Mouse (Mus musculus): ENCODE measurements around the gene Btg1. TPM values are rescaled to one million over a fixed set of nuclear protein-coding genes. Genes with fewer than 3 reads are reported as not detected.

Gene Btg1
- polyA plus RNA-seq, 1 experiment, result 42.9 TPM

DNA sequence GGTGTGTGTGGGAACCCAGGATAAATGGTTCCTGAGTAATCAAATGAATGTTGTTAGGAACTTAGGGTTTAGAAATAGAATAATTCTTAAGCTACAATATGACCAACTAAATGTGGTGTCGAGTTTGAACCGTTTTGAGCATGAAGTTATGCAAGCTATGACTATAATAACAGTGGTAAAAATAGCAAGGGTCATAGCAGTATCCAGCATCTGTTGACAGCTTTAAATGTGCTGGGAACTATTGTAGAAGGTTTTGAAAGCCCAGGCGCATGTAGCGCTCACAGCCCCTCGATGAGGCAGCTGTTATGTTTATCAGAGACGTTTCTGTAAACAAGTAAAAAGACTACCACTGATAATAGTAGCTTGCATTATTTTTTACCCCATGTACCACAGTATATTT, 25.9 kb downstream of the Btg1 start:
- 0 out of 2 replicates have a peak, but pooled peaks cover 2% of the 10 kb centered on the region for H3K4me1 ChIP-seq (ENCODE audit: control insufficient read depth, insufficient read depth, low read length)
- H3K4me3 ChIP-seq (replicated peaks; ENCODE audit: extremely low read depth, low read depth, low read length), result no peak overlapping the region
- WGBS, result 47% methylated on average over 6 of the region's 6 CpGs
- DNase-seq, result no peak
- no peak for TF ChIP-seq CTCF (IDR thresholded peaks at IDR 0.05; ENCODE audit: insufficient read depth, low read length)
- no peak for TF ChIP-seq POLR2A (IDR thresholded peaks at IDR 0.05; ENCODE audit: borderline replicate concordance, extremely low read depth, low read depth, low read length)

DNA sequence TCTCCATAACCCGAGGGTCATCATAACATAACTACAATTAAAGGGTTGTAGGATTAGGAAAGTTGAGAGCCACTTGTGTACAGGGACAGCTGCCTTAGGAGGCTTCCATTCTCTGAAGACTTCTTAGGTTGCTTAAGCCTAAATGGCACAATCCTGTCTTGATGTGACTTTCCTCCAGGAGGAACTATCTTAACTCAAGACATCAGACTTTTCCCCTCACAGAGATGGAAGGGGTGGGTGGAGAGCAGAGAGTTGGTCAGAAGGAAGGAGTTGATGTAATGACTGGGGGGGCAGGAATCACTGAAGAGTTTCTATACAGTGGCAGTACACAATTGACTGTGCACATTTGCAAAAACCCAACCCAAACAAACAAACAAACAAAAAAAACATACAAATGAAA, 28.4 kb downstream of the Btg1 start:
- H3K4me3 ChIP-seq (replicated peaks; ENCODE audit: extremely low read depth, low read depth, low read length), result no peak overlapping the region
- TF ChIP-seq CTCF (IDR thresholded peaks at IDR 0.05; ENCODE audit: insufficient read depth, low read length), result no peak
- TF ChIP-seq POLR2A (IDR thresholded peaks at IDR 0.05; ENCODE audit: borderline replicate concordance, extremely low read depth, low read depth, low read length), result no peak
- 80% methylated on average over 1 of the region's 1 CpGs for WGBS
- DNase-seq, result no peak
- H3K4me1 ChIP-seq (ENCODE audit: control insufficient read depth, insufficient read depth, low read length), result 0 out of 2 replicates have a peak, but pooled peaks cover 2% of the 10 kb centered on the region

DNA sequence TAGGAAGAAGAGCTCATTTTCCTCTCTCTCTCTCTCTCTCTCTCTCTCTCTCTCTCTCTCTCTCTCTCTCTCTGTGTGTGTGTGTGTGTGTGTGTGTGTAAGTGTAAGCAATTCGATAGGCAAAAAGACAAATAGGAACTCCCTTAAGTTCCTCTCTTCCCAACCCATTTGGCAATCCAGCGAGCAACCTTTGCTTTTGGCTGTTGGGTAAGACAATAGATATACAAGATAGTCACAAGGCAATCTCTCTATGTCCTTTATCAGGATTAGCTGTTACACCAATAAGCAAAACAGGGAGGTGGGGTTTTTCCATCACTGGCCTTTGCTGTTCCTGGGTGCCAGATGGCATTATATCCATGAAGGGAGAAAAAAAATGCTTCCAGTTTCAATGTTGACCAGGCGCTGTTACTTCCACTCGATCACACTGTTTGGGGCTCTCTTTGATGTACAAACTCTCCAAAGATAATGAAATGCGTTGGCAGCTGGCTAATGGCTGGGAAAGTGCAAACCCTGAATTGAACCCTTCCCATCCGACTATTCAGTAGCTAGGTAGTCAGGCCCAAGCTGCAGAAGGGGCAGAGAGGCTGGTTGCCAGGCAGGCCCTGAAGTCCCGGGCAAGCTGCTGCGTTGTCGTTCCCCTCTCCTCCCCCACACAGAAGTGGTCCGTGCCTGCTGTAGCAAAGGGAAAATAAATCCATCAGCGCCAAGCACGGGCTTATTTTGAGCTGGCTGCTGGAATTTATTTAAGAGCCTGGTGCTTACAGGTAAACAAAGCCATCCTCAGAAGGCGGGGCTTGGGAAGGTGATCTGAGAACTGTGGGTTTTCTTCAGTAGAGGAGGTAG, 29.4 kb downstream of the Btg1 start:
- DNase-seq, result peak; percentile 35
- H3K4me3 ChIP-seq (replicated peaks; ENCODE audit: extremely low read depth, low read depth, low read length), result no peak overlapping the region
- H3K4me1 ChIP-seq (ENCODE audit: control insufficient read depth, insufficient read depth, low read length), result 0 out of 2 replicates have a peak, but pooled peaks cover 2% of the 10 kb centered on the region
- WGBS, result 24% methylated on average over 13 of the region's 13 CpGs
- TF ChIP-seq POLR2A (IDR thresholded peaks at IDR 0.05; ENCODE audit: borderline replicate concordance, extremely low read depth, low read depth, low read length) (no peak), CTCF (IDR thresholded peaks at IDR 0.05; ENCODE audit: insufficient read depth, low read length) (no peak)

DNA sequence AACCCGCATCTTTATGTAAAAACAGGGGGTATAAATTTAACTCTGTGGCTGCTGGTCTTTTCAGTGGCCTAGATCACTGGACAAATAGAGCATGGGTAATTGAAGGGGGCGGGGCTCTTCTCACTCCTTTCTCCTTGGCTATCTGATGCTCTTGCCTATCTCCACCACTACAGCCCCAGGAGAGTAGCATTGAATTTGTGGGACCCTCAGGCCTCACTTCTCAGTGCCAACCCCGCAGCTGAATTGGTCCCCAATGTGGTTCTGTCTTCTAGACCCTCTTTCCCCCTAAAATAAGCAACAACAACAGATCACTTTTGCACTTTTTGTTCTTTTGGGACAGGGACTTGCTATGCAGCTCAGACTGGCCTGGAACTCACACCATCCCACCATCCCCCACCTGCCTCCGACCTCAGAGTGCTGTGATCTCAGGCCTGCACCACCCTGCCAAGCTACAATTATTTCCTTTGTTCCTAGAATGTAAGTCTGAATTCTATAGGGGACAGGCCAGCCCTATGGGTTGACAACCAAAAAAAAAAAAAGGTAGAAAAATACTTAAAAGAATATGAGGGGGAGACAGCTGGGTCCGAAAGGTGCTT, 30.2 kb downstream of the Btg1 start:
- 69% methylated on average over 5 of the region's 5 CpGs for WGBS
- no peak overlapping the region for H3K4me3 ChIP-seq (replicated peaks; ENCODE audit: extremely low read depth, low read depth, low read length)
- H3K4me1 ChIP-seq (ENCODE audit: control insufficient read depth, insufficient read depth, low read length), result 0 out of 2 replicates have a peak, but pooled peaks cover 2% of the 10 kb centered on the region
- TF ChIP-seq POLR2A (IDR thresholded peaks at IDR 0.05; ENCODE audit: borderline replicate concordance, extremely low read depth, low read depth, low read length) (no peak), CTCF (IDR thresholded peaks at IDR 0.05; ENCODE audit: insufficient read depth, low read length) (no peak)
- no peak for DNase-seq

DNA sequence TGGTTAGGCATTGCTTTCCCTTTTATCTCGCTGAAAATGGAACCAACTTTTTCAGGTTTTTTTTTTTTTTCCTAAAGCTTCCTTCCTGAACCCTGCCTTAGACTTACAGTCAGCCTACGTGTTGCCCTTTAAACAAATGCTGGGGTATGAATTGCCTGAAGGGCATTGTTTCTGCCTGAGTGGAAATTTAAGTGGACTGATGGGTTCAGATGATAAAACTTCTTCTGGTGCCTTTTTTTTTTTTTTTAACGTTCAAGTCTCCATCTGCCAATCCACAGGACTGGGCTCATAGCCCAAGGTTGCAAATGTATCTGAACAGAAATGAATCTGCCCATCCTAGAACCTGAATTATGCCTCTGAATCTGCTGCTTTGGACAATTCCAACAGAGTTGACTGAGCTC, 31.4 kb downstream of the Btg1 start:
- WGBS, result 36% methylated on average over 3 of the region's 3 CpGs
- Histone ChIP-seq H3K4me1 (ENCODE audit: control insufficient read depth, insufficient read depth, low read length) (0 out of 2 replicates have a peak, but pooled peaks cover 2% of the 10 kb centered on the region), H3K4me3 (replicated peaks; ENCODE audit: extremely low read depth, low read depth, low read length) (no peak overlapping the region)
- no peak for DNase-seq
- no peak for TF ChIP-seq POLR2A (IDR thresholded peaks at IDR 0.05; ENCODE audit: borderline replicate concordance, extremely low read depth, low read depth, low read length)
- no peak for TF ChIP-seq CTCF (IDR thresholded peaks at IDR 0.05; ENCODE audit: insufficient read depth, low read length)

DNA sequence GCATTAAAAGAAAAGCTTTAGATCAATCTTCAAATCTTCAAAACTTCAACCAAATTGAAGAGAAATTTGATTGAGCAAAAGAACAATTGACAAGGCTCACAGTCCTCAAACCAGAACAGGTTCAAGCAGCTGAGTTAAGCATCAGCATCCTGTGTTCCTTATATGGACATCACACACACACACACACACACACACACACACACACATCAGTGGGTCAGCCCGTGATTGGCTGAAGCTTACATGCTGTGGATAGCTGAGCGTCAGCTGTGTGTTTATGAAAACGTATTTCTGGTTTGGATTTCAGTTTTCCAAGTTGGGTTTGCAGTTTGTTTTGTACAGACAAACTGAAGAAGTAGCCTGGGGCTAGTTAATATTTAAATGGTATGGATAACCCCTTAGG, 32.7 kb downstream of the Btg1 start:
- TF ChIP-seq POLR2A (IDR thresholded peaks at IDR 0.05; ENCODE audit: borderline replicate concordance, extremely low read depth, low read depth, low read length), result no peak
- no peak for TF ChIP-seq CTCF (IDR thresholded peaks at IDR 0.05; ENCODE audit: insufficient read depth, low read length)
- DNase-seq, result no peak
- Histone ChIP-seq H3K4me3 (replicated peaks; ENCODE audit: extremely low read depth, low read depth, low read length) (no peak overlapping the region), H3K4me1 (ENCODE audit: control insufficient read depth, insufficient read depth, low read length) (0 out of 2 replicates have a peak, but pooled peaks cover 2% of the 10 kb centered on the region)
- 88% methylated on average over 3 of the region's 3 CpGs for WGBS

DNA sequence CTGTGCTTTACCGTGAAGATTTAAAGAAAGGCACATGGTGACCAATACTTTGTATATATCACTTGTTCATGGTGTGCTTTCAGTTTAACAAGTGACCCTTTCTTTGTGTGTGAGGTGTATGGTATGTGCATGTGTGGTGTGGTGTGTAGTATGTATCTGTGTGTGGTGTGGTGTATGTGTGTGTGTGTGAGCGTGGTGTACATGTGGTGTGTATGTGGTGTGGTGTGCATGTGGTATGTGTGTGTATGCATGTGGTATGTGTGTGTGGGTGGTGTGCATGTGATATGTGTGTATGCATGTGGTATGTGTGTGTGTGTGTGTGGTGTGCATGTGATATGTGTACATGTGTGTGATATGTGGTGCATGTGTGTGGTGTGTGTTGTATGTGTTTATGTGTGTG, 35.6 kb downstream of the Btg1 start:
- Histone ChIP-seq H3K4me3 (replicated peaks; ENCODE audit: extremely low read depth, low read depth, low read length) (no peak overlapping the region), H3K4me1 (ENCODE audit: control insufficient read depth, insufficient read depth, low read length) (no peaks in the 10 kb centered on the region)
- TF ChIP-seq CTCF (IDR thresholded peaks at IDR 0.05; ENCODE audit: insufficient read depth, low read length), result no peak
- TF ChIP-seq POLR2A (IDR thresholded peaks at IDR 0.05; ENCODE audit: borderline replicate concordance, extremely low read depth, low read depth, low read length), result no peak
- DNase-seq, result no peak
- 76% methylated on average over 2 of the region's 2 CpGs for WGBS

DNA sequence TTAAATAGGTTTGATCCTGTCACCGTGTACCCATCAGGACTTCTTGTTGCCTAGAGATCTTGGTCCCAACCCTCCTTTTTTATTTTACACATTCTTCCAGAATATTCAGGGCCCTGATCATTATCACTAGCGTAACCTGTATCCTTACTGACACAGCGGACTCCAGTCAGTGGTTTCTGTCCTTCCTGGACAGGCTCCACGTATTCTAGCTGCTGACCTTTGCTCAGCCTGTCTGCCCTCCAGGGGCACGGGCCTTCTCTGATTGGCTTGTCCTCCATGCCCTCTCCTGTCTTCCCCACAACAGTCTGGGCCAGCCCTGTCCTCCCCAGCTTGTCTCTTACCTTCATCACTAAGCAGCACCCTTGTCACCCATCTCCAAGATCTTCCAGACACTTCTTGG, 36.2 kb downstream of the Btg1 start:
- no peak overlapping the region for H3K4me3 ChIP-seq (replicated peaks; ENCODE audit: extremely low read depth, low read depth, low read length)
- 92% methylated on average over 5 of the region's 5 CpGs for WGBS
- no peak for TF ChIP-seq CTCF (IDR thresholded peaks at IDR 0.05; ENCODE audit: insufficient read depth, low read length)
- TF ChIP-seq POLR2A (IDR thresholded peaks at IDR 0.05; ENCODE audit: borderline replicate concordance, extremely low read depth, low read depth, low read length), result no peak
- DNase-seq, result no peak
- no peaks in the 10 kb centered on the region for H3K4me1 ChIP-seq (ENCODE audit: control insufficient read depth, insufficient read depth, low read length)

DNA sequence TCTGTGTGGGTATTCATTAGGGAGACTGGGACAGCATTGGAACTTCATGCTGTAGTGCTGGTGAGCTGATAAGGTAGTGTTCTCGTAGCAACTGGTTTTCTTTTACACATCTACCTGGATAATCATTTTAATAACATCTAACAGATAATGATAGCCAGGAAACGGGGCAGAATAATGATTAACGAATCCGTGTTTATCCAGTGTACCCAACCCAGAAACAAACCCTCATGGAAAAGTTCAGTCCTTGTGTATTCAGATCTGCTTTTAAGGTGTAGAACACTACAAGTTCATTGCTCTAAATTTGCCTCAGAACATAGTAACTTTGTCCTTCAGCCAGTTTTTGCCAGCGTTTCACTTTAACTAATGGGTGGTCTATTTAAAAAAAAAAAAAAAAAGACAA, 37.3 kb downstream of the Btg1 start:
- TF ChIP-seq CTCF (IDR thresholded peaks at IDR 0.05; ENCODE audit: insufficient read depth, low read length) (no peak), POLR2A (IDR thresholded peaks at IDR 0.05; ENCODE audit: borderline replicate concordance, extremely low read depth, low read depth, low read length) (no peak)
- Histone ChIP-seq H3K4me1 (ENCODE audit: control insufficient read depth, insufficient read depth, low read length) (no peaks in the 10 kb centered on the region), H3K4me3 (replicated peaks; ENCODE audit: extremely low read depth, low read depth, low read length) (no peak overlapping the region)
- 82% methylated on average over 5 of the region's 5 CpGs for WGBS
- no peak for DNase-seq

DNA sequence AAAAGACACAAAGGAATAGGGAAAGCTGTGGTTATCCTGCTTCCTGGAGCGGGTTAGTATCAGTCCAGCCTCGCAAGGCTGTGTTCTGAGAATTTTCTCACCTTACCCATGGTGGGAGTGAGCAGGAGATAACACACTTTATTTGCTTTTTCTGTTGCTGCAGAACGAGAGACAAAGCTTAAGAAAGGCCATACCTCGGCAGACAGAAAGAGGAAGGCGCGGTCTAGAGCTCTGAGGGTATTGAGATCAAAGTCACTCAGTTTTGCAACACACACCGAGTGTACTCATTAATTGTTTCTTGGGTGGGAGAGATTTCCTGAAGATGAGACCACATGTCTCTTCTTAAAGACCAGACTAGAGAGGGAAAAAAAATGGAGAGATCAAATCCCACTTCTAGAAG, 37.8 kb downstream of the Btg1 start:
- no peaks in the 10 kb centered on the region for H3K4me1 ChIP-seq (ENCODE audit: control insufficient read depth, insufficient read depth, low read length)
- WGBS, result 58% methylated on average over 7 of the region's 7 CpGs
- no peak overlapping the region for H3K4me3 ChIP-seq (replicated peaks; ENCODE audit: extremely low read depth, low read depth, low read length)
- TF ChIP-seq POLR2A (IDR thresholded peaks at IDR 0.05; ENCODE audit: borderline replicate concordance, extremely low read depth, low read depth, low read length) (no peak), CTCF (IDR thresholded peaks at IDR 0.05; ENCODE audit: insufficient read depth, low read length) (no peak)
- no peak for DNase-seq
